Mouse (Mus musculus): ENCODE data around the gene 2010300C02Rik. TPM values are rescaled to one million over a fixed set of nuclear protein-coding genes. Genes with fewer than 3 reads are reported as not detected.

The 2010300C02Rik gene
- 2.7 and 3.7 TPM in 2 replicates for polyA plus RNA-seq (2015; fragmentation: Nextera tagmentation; extraction: Ambion mirVana)

- H3K27me3 ChIP-seq (replicated peaks), result peaks cover 16% of the 10 kb centered on the region
- no peak within 1 kb of the TSS for H3K27ac ChIP-seq
- peak within 1 kb of the TSS; percentile 51 for H3K9ac ChIP-seq
- H3K4me1 ChIP-seq, result peaks cover 8% of the 10 kb centered on the region
- H3K9me3 ChIP-seq, result no peaks in the 10 kb centered on the region
- H3K4me2 ChIP-seq, result peak within 1 kb of the TSS; percentile 90
- ATAC-seq (replicated peaks), result peak; percentile 93
- peak within 1 kb of the TSS; percentile 71 for H3K4me3 ChIP-seq
- WGBS, result 1% methylated on average over 56 of the region's 69 CpGs
- H3K36me3 ChIP-seq (replicated peaks), result no peaks in the 10 kb centered on the region
Measured at GRCm38 (mm10) chr1:37719761-37720640, at the start of gene 2010300C02Rik. TSS of gene 2010300C02Rik (minus strand) at chr1:37720085.

- Histone ChIP-seq H3K4me3 (no peak overlapping the region), H3K27ac (no peak overlapping the region), H3K4me2 (no peak overlapping the region), H3K27me3 (replicated peaks) (no peaks in the 10 kb centered on the region), H3K9me3 (no peaks in the 10 kb centered on the region), H3K4me1 (no peaks in the 10 kb centered on the region), H3K9ac (no peak overlapping the region), H3K36me3 (replicated peaks) (no peaks in the 10 kb centered on the region)
- no peak for ATAC-seq (replicated peaks)
Measured at GRCm38 (mm10) chr1:37759407-37759806, 39.5 kb upstream of the 2010300C02Rik start.

GRCm38 (mm10) chr1:37744650-37745259, 24.9 kb upstream of the 2010300C02Rik start:
- Histone ChIP-seq H3K9me3 (no peaks in the 10 kb centered on the region), H3K4me1 (peaks cover 10% of the 10 kb centered on the region)
- WGBS, result 85% methylated on average over 9 of the region's 9 CpGs

GRCm38 (mm10) chr1:37742602-37743270, 22.9 kb upstream of the 2010300C02Rik start:
- peak; percentile 75 for ATAC-seq (replicated peaks)
- Histone ChIP-seq H3K27ac (peak overlapping the region; percentile 49; the same call in 1 of the 2 replicates), H3K4me1 (peaks cover 10% of the 10 kb centered on the region), H3K4me2 (peak overlapping the region; percentile 33), H3K27me3 (replicated peaks) (no peaks in the 10 kb centered on the region), H3K36me3 (replicated peaks) (no peaks in the 10 kb centered on the region), H3K9me3 (no peaks in the 10 kb centered on the region), H3K4me3 (no peak overlapping the region), H3K9ac (no peak overlapping the region)
- WGBS, result 26% methylated on average over 14 of the region's 14 CpGs

More at GRCm38 (mm10) chr1:37744650-37745259, 24.9 kb upstream of the 2010300C02Rik start:
- ATAC-seq (replicated peaks), result no peak
- H3K36me3 ChIP-seq (replicated peaks), result no peaks in the 10 kb centered on the region
- H3K27ac ChIP-seq, result no peak overlapping the region
- no peak overlapping the region for H3K9ac ChIP-seq
- H3K4me2 ChIP-seq, result no peak overlapping the region
- no peaks in the 10 kb centered on the region for H3K27me3 ChIP-seq (replicated peaks)
- H3K4me3 ChIP-seq, result no peak overlapping the region

- Histone ChIP-seq H3K4me2 (no peak overlapping the region), H3K36me3 (replicated peaks) (no peaks in the 10 kb centered on the region), H3K4me3 (no peak overlapping the region), H3K9me3 (no peaks in the 10 kb centered on the region), H3K4me1 (peaks cover 10% of the 10 kb centered on the region), H3K27ac (no peak overlapping the region), H3K9ac (no peak overlapping the region), H3K27me3 (replicated peaks) (no peaks in the 10 kb centered on the region)
- no peak; the same call in 1 of the 2 replicates for ATAC-seq (replicated peaks)
- 60% methylated on average over 11 of the region's 11 CpGs for WGBS
Measured at GRCm38 (mm10) chr1:37742126-37742525, 22.2 kb upstream of the 2010300C02Rik start.

- peaks cover 10% of the 10 kb centered on the region for H3K4me1 ChIP-seq
- H3K4me2 ChIP-seq, result no peak overlapping the region
- H3K27me3 ChIP-seq (replicated peaks), result no peaks in the 10 kb centered on the region
- 71% methylated on average over 8 of the region's 8 CpGs for WGBS
- no peak for ATAC-seq (replicated peaks)
- no peaks in the 10 kb centered on the region for H3K36me3 ChIP-seq (replicated peaks)
- H3K9ac ChIP-seq, result no peak overlapping the region
- no peak overlapping the region for H3K4me3 ChIP-seq
- H3K9me3 ChIP-seq, result no peaks in the 10 kb centered on the region
- H3K27ac ChIP-seq, result no peak overlapping the region
Measured at GRCm38 (mm10) chr1:37740161-37740802, 20.4 kb upstream of the 2010300C02Rik start.

- Histone ChIP-seq H3K9ac (no peak overlapping the region), H3K4me3 (no peak overlapping the region), H3K9me3 (no peaks in the 10 kb centered on the region), H3K4me2 (no peak overlapping the region), H3K27me3 (replicated peaks) (no peaks in the 10 kb centered on the region), H3K27ac (no peak overlapping the region), H3K4me1 (peaks cover 10% of the 10 kb centered on the region), H3K36me3 (replicated peaks) (no peaks in the 10 kb centered on the region)
- WGBS, result 63% methylated on average over 2 of the region's 2 CpGs
- no peak for ATAC-seq (replicated peaks)
Measured at GRCm38 (mm10) chr1:37738895-37739294, 19.0 kb upstream of the 2010300C02Rik start.

- H3K9me3 ChIP-seq, result no peaks in the 10 kb centered on the region
- no peak overlapping the region for H3K9ac ChIP-seq
- ATAC-seq (replicated peaks), result no peak
- no peaks in the 10 kb centered on the region for H3K36me3 ChIP-seq (replicated peaks)
- no peaks in the 10 kb centered on the region for H3K4me1 ChIP-seq
- H3K27me3 ChIP-seq (replicated peaks), result no peaks in the 10 kb centered on the region
- 86% methylated on average over 4 of the region's 4 CpGs for WGBS
- no peak overlapping the region for H3K4me3 ChIP-seq
- H3K4me2 ChIP-seq, result no peak overlapping the region
- H3K27ac ChIP-seq, result no peak overlapping the region
Measured at GRCm38 (mm10) chr1:37737045-37737444, 17.2 kb upstream of the 2010300C02Rik start.

GRCm38 (mm10) chr1:37735932-37736331, 16.0 kb upstream of the 2010300C02Rik start:
- no peak for ATAC-seq (replicated peaks)
- H3K9ac ChIP-seq, result no peak overlapping the region
- no peak overlapping the region for H3K4me3 ChIP-seq
- no peaks in the 10 kb centered on the region for H3K4me1 ChIP-seq
- no peak overlapping the region for H3K4me2 ChIP-seq
- H3K36me3 ChIP-seq (replicated peaks), result no peaks in the 10 kb centered on the region
- 90% methylated on average over 5 of the region's 5 CpGs for WGBS
- H3K9me3 ChIP-seq, result no peaks in the 10 kb centered on the region
- no peak overlapping the region for H3K27ac ChIP-seq
- H3K27me3 ChIP-seq (replicated peaks), result no peaks in the 10 kb centered on the region

GRCm38 (mm10) chr1:37734841-37735240, 15.0 kb upstream of the 2010300C02Rik start:
- Histone ChIP-seq H3K36me3 (replicated peaks) (no peaks in the 10 kb centered on the region), H3K4me3 (no peak overlapping the region), H3K9ac (no peak overlapping the region), H3K27ac (no peak overlapping the region), H3K9me3 (no peaks in the 10 kb centered on the region), H3K4me1 (no peaks in the 10 kb centered on the region), H3K4me2 (no peak overlapping the region), H3K27me3 (replicated peaks) (no peaks in the 10 kb centered on the region)
- no peak for ATAC-seq (replicated peaks)
- WGBS, result 73% methylated on average over 7 of the region's 7 CpGs

GRCm38 (mm10) chr1:37729353-37729752, 9.5 kb upstream of the 2010300C02Rik start:
- H3K27me3 ChIP-seq (replicated peaks), result no peaks in the 10 kb centered on the region
- H3K27ac ChIP-seq, result no peak overlapping the region
- H3K4me1 ChIP-seq, result no peaks in the 10 kb centered on the region
- no peak overlapping the region for H3K9ac ChIP-seq
- H3K9me3 ChIP-seq, result no peaks in the 10 kb centered on the region
- WGBS, result 91% methylated on average over 8 of the region's 8 CpGs
- no peaks in the 10 kb centered on the region for H3K36me3 ChIP-seq (replicated peaks)
- no peak overlapping the region for H3K4me2 ChIP-seq
- no peak overlapping the region for H3K4me3 ChIP-seq
- no peak for ATAC-seq (replicated peaks)

- Histone ChIP-seq H3K9ac (no peak overlapping the region), H3K27me3 (replicated peaks) (no peaks in the 10 kb centered on the region), H3K4me2 (no peak overlapping the region), H3K36me3 (replicated peaks) (no peaks in the 10 kb centered on the region), H3K9me3 (no peaks in the 10 kb centered on the region), H3K27ac (no peak overlapping the region), H3K4me3 (no peak overlapping the region), H3K4me1 (no peaks in the 10 kb centered on the region)
- WGBS, result 68% methylated on average over 10 of the region's 10 CpGs
- no peak for ATAC-seq (replicated peaks)
Measured at GRCm38 (mm10) chr1:37728053-37728452, 8.2 kb upstream of the 2010300C02Rik start.

Data from midbrain, embryonic 15.5 days (tissue).